Mouse (Mus musculus): Measurements from ENCODE around the gene Rpl22l1.

- TF ChIP-seq CTCF (IDR thresholded peaks at IDR 0.05; ENCODE audit: low read depth) (no peak), EP300 (IDR thresholded peaks at IDR 0.05; ENCODE audit: low read depth) (no peak)
Observed at GRCm38 (mm10) chr3:28768222-28768621, 37.0 kb upstream of the Rpl22l1 start.

Measured in liver, postnatal 0 days (tissue).